ENCODE assay signal across 12 mouse cellular contexts in the genomic region with DNA sequence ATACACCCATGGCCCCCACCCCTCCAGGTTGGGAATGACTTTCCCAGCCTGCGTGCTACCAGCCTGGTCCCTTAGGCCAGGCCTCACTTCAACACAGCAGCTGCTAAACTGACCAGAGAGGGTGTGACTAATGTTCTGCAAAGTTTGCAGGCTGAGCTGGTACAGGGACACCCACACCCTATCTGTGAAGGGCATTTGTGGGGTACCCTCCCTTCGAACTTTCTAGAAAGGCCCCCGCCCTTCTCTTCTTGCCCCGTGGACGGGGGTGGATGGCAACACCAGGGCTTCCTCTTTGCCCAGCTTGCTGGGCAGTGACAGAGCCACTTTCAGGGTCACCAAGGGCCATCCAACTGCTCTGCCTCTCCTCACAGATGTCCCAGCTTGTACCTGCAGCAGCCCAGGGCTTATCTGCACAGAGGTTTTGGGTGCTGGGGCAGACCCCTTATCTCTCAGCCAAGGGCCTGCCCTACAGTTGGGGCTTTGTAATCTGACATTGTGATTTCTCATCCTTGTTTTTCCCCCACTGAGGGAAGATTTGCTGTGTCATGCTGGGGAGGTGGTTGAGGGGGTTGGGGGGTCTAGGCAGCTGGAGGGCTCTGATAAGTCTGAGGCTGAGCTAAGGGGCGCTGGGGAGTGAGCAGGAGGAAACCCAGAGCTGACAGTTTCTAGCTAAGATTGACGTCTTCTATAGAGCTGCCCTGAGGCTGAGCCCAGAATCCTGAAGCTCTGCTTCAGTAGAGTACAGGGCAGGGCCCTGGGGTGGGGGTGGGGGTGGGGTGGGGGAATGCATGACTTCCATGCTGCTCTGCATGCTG. TPM values are rescaled to one million over a fixed set of nuclear protein-coding genes. Genes with fewer than 3 reads are reported as not detected.
DNase-seq lines count a peak whose midpoint lies in the region; ATAC-seq and TF ChIP-seq lines count a peak whose summit lies in the region.
"Had no signal": no experiment of that assay in that cellular context is flagged by ENCODE, and none has a peak within 500 bp of the region (broad histone marks: within the 10 kb centered on the region; RNA-seq: fewer than 3 reads in every experiment).

No protein-coding gene starts in this region.

- no peak for TF ChIP-seq CTCF in intestine, postnatal 0 days (IDR thresholded peaks at IDR 0.05; ENCODE audit: low read depth)
- TF ChIP-seq CTCF in liver, embryonic 14.5 days (IDR thresholded peaks at IDR 0.05; ENCODE audit: low read depth): no peak
- TF ChIP-seq CTCF in cerebellum, adult 2 months (IDR thresholded peaks at IDR 0.05; ENCODE audit: borderline replicate concordance, insufficient read depth, low read depth, low read length): no peak

- WGBS in intestine, embryonic 14.5 days: 70% methylated on average over 7 of the region's 7 CpGs
- 68% methylated on average over 7 of the region's 7 CpGs for WGBS in intestine, postnatal 0 days
- WGBS in liver, embryonic 14.5 days (ENCODE audit: insufficient replicate concordance): 11% methylated on average over 7 of the region's 7 CpGs
- 82% methylated on average over 7 of the region's 7 CpGs for WGBS in cerebellum, adult 2 months

- H3K27me3 ChIP-seq in intestine, embryonic 14.5 days (replicated peaks; ENCODE audit: control insufficient read depth, insufficient read depth, low read length): no peaks in the 10 kb centered on the region
- H3K27me3 ChIP-seq in intestine, postnatal 0 days (replicated peaks; ENCODE audit: control insufficient read depth, insufficient read depth, low read length): no peaks in the 10 kb centered on the region
- no peaks in the 10 kb centered on the region for H3K27me3 ChIP-seq in liver, embryonic 14.5 days (ENCODE audit: control insufficient read depth, insufficient read depth, low read length)
- H3K27me3 ChIP-seq in cerebellum, adult 2 months (ENCODE audit: control insufficient read depth, insufficient read depth, low read length): no peaks in the 10 kb centered on the region

- no peaks in the 10 kb centered on the region for H3K9me3 ChIP-seq in intestine, embryonic 14.5 days (ENCODE audit: control insufficient read depth, low read length)
- H3K9me3 ChIP-seq in intestine, postnatal 0 days (ENCODE audit: control insufficient read depth): no peaks in the 10 kb centered on the region
- no peaks in the 10 kb centered on the region for H3K9me3 ChIP-seq in liver, embryonic 14.5 days (ENCODE audit: control insufficient read depth, low read length)

- DNase-seq in intestine, embryonic 14.5 days (ENCODE audit: low spot score): no peak
- DNase-seq in 416B (ENCODE audit: low read depth): peak; percentile 99
- peak; percentile 88 for DNase-seq in c-Kit-positive CD71-positive TER-119-positive erythroid progenitor cells, embryonic 14.5 days (ENCODE audit: low spot score)
- DNase-seq in liver, embryonic 14.5 days (ENCODE audit: low read depth in 3 of 3, low spot score in 3 of 3): peak; percentile 86 to 88 (median 87)
- no peak for DNase-seq in cerebellum, adult 2 months
- no peak for DNase-seq in cerebellum, adult 9-10 months
- no peak for DNase-seq in left cerebral cortex, adult 9 months (ENCODE audit: low spot score in 2 of 2)
- DNase-seq: adrenal gland, postnatal 10 days; kidney, adult 8-10 months had no signal

- no peak overlapping the region for H3K9ac ChIP-seq in intestine, embryonic 14.5 days (ENCODE audit: low read length)
- H3K9ac ChIP-seq in intestine, postnatal 0 days (ENCODE audit: low read depth, low read length): no peak overlapping the region
- peak overlapping the region; percentile 43 for H3K9ac ChIP-seq in liver, embryonic 14.5 days (replicated peaks)

- peak; percentile 40; the same call in 1 of the 2 replicates for ATAC-seq in intestine, embryonic 14.5 days (replicated peaks; ENCODE audit: low FRiP score, low TSS enrichment, low read depth)
- no peak for ATAC-seq in intestine, postnatal 0 days
- peak; percentile 79 for ATAC-seq in liver, embryonic 14.5 days (ENCODE audit: insufficient read depth)

- no peaks in the 10 kb centered on the region for H3K36me3 ChIP-seq in intestine, embryonic 14.5 days (ENCODE audit: control insufficient read depth, insufficient read depth, low read length)
- no peaks in the 10 kb centered on the region for H3K36me3 ChIP-seq in intestine, postnatal 0 days (ENCODE audit: control insufficient read depth, insufficient read depth)
- H3K36me3 ChIP-seq in liver, embryonic 14.5 days (replicated peaks; ENCODE audit: control insufficient read depth, insufficient read depth, low read depth): no peaks in the 10 kb centered on the region

- H3K4me1 ChIP-seq in intestine, embryonic 14.5 days (replicated peaks; ENCODE audit: control insufficient read depth, insufficient read depth, low read length): peaks cover 13% of the 10 kb centered on the region
- no peaks in the 10 kb centered on the region for H3K4me1 ChIP-seq in intestine, postnatal 0 days (replicated peaks; ENCODE audit: control insufficient read depth, insufficient read depth, low read length)
- H3K4me1 ChIP-seq in liver, embryonic 14.5 days (replicated peaks; ENCODE audit: control insufficient read depth in 2 of 2, insufficient read depth in 2 of 2, low read length in 1 of 2): peaks cover 80 to 88% of the 10 kb centered on the region in 2 experiments
- no peaks in the 10 kb centered on the region for H3K4me1 ChIP-seq in cerebellum, adult 2 months (ENCODE audit: control insufficient read depth, insufficient read depth, low read length)

- peak; percentile 99 for TF ChIP-seq EP300 in liver, embryonic 14.5 days (IDR thresholded peaks at IDR 0.05; ENCODE audit: low read depth)

- no peak overlapping the region for H3K4me2 ChIP-seq in intestine, embryonic 14.5 days (ENCODE audit: low read length)
- no peak overlapping the region for H3K4me2 ChIP-seq in intestine, postnatal 0 days (replicated peaks; ENCODE audit: low read depth)
- H3K4me2 ChIP-seq in liver, embryonic 14.5 days (ENCODE audit: low read depth): peak overlapping the region; percentile 55

- no peak overlapping the region for H3K4me3 ChIP-seq in intestine, embryonic 14.5 days (ENCODE audit: low read depth, low read length)
- H3K4me3 ChIP-seq in intestine, postnatal 0 days (ENCODE audit: low read depth, low read length): no peak overlapping the region
- H3K4me3 ChIP-seq in liver, embryonic 14.5 days (ENCODE audit: insufficient read depth in 1 of 2, low read depth in 2 of 2, low read length in 2 of 2): no peak overlapping the region
- no peak overlapping the region for H3K4me3 ChIP-seq in cerebellum, adult 2 months (replicated peaks; ENCODE audit: insufficient read depth, low read depth, low read length)
- H3K4me3 ChIP-seq: gastrocnemius, adult 2 months had no signal

- no peak overlapping the region for H3K27ac ChIP-seq in intestine, embryonic 14.5 days (ENCODE audit: low read depth)
- H3K27ac ChIP-seq in intestine, postnatal 0 days (ENCODE audit: low read depth, low read length): no peak overlapping the region
- H3K27ac ChIP-seq in liver, embryonic 14.5 days: peak overlapping the region; percentile 98
- no peak overlapping the region for H3K27ac ChIP-seq in cerebellum, adult 2 months (ENCODE audit: insufficient read depth, low read length)
- H3K27ac ChIP-seq: gastrocnemius, adult 2 months had no signal

- TF ChIP-seq POLR2A in cerebellum, adult 2 months (IDR thresholded peaks at IDR 0.05; ENCODE audit: borderline replicate concordance, insufficient read depth, low read length): no peak

RNA-seq across cellular contexts. Expression of gene Gtf3c5, which starts 14.4 kb away (rescaled TPM):
- 30.4 and 30.5 TPM in 2 replicates for polyA plus RNA-seq in intestine, embryonic 14.5 days (2014; fragmentation: Nextera tagmentation; extraction: Ambion mirVana)
- 8.4 and 8.9 TPM in 2 replicates for polyA plus RNA-seq in intestine, postnatal 0 days (2015; fragmentation: Nextera tagmentation; extraction: Ambion mirVana)
- 10.0 and 11.6 TPM in 2 replicates for polyA plus RNA-seq in liver, embryonic 14.5 days (2012; rRNA removed)
- polyA plus RNA-seq in liver, embryonic 14.5 days (2014; fragmentation: Nextera tagmentation; extraction: Ambion mirVana): 7.6 and 9.0 TPM in 2 replicates
- 32.4 and 32.6 TPM in 2 replicates for polyA plus RNA-seq in cerebellum, adult 2 months (2012; rRNA removed)

RNA-seq across cellular contexts. Expression of gene Gfi1b, which starts 23.8 kb away (rescaled TPM):
- 0.27 TPM in 1 of 2 replicates, not detected in the other for polyA plus RNA-seq in intestine, embryonic 14.5 days (2014; fragmentation: Nextera tagmentation; extraction: Ambion mirVana)
- polyA plus RNA-seq in intestine, postnatal 0 days (2015; fragmentation: Nextera tagmentation; extraction: Ambion mirVana): 0.34 TPM in 1 of 2 replicates, not detected in the other
- polyA plus RNA-seq in liver, embryonic 14.5 days (2012; rRNA removed): 72.5 and 86.9 TPM in 2 replicates
- polyA plus RNA-seq in liver, embryonic 14.5 days (2014; fragmentation: Nextera tagmentation; extraction: Ambion mirVana): 89.2 and 107 TPM in 2 replicates
- 0.18 TPM in 1 of 2 replicates, not detected in the other for polyA plus RNA-seq in cerebellum, adult 2 months (2012; rRNA removed)

RNA-seq across cellular contexts. Expression of gene Cel, which starts 34.7 kb away (rescaled TPM):
- polyA plus RNA-seq in intestine, embryonic 14.5 days (2014; fragmentation: Nextera tagmentation; extraction: Ambion mirVana): 67.3 TPM in 1 of 2 replicates, not detected in the other
- polyA plus RNA-seq in intestine, postnatal 0 days (2015; fragmentation: Nextera tagmentation; extraction: Ambion mirVana): 5.5 and 7.9 TPM in 2 replicates
- polyA plus RNA-seq in liver, embryonic 14.5 days (2012; rRNA removed): 0.10 and 0.19 TPM in 2 replicates
- polyA plus RNA-seq in liver, embryonic 14.5 days (2014; fragmentation: Nextera tagmentation; extraction: Ambion mirVana): 0.39 TPM in 1 of 2 replicates, not detected in the other
- polyA plus RNA-seq in cerebellum, adult 2 months (2012; rRNA removed): 0.10 TPM in 2 replicates
- polyA plus RNA-seq: neural tube, embryonic 11.5 days had no signal

RNA-seq across cellular contexts. Expression of gene Tsc1, which starts 43.1 kb away (rescaled TPM):
- 17.2 and 19.4 TPM in 2 replicates for polyA plus RNA-seq in intestine, embryonic 14.5 days (2014; fragmentation: Nextera tagmentation; extraction: Ambion mirVana)
- 6.5 and 8.2 TPM in 2 replicates for polyA plus RNA-seq in intestine, postnatal 0 days (2015; fragmentation: Nextera tagmentation; extraction: Ambion mirVana)
- 4.5 and 5.4 TPM in 2 replicates for polyA plus RNA-seq in liver, embryonic 14.5 days (2012; rRNA removed)
- 5.3 and 7.5 TPM in 2 replicates for polyA plus RNA-seq in liver, embryonic 14.5 days (2014; fragmentation: Nextera tagmentation; extraction: Ambion mirVana)
- 34.4 and 34.9 TPM in 2 replicates for polyA plus RNA-seq in cerebellum, adult 2 months (2012; rRNA removed)

Comparison
In these comparisons a context has a peak if more than half of its experiments do, and no peak if none do; other contexts are left out.
1. DNase-seq: peak in 416B (single experiment), c-Kit-positive CD71-positive TER-119-positive erythroid progenitor cells, embryonic 14.5 days (single experiment) and liver, embryonic 14.5 days (3 of 3); none in intestine, embryonic 14.5 days (single experiment), cerebellum, adult 2 months (0 of 2), cerebellum, adult 9-10 months (single experiment) and left cerebral cortex, adult 9 months (0 of 2).
2. RNA of gene Gfi1b, which starts 23.8 kb away (polyA plus RNA-seq): 72.5 to 107 TPM in liver, embryonic 14.5 days; 0.18 TPM in cerebellum, adult 2 months, 0.27 TPM in intestine, embryonic 14.5 days and 0.34 TPM in intestine, postnatal 0 days; every median in the first group is over 10 times any median in the second.